Mouse (Mus musculus) hindbrain, postnatal 0 days (tissue): ENCODE data around the gene Iqcf1. TPM values are rescaled to one million over a fixed set of nuclear protein-coding genes. Genes with fewer than 3 reads are reported as not detected.

Source experiments
- ATAC-seq: fragments of 200-750 bp; cut with Nextera tagmentation; 2 replicates; pipeline ENCODE4 v1.8.0; 2017; ENCODE audit warnings: mild to moderate bottlenecking, moderate TSS enrichment, moderate library complexity
- DNase-seq: peaks from one replicate; pipeline ENCODE4 v3.0.0-alpha.2; 2015; ENCODE audit warnings: low spot score
- H3K27ac ChIP-seq: fragments of 300-500 bp; sonication (generic); 2 replicates; pipeline ENCODE4 v1.5.1; 2014; ENCODE audit warnings: mild to moderate bottlenecking
- H3K27me3 ChIP-seq: fragments of 300-500 bp; sonication (generic); 2 replicates; pipeline ENCODE4 v1.6.1; 2014; ENCODE audit warnings: low read length, mixed read lengths; ENCODE audit not compliant: insufficient read depth
- H3K36me3 ChIP-seq: fragments of 300-500 bp; sonication (generic); 2 replicates; pipeline ENCODE4 v1.6.1; 2014; ENCODE audit warnings: low read length, mixed read lengths; ENCODE audit not compliant: insufficient read depth
- H3K4me1 ChIP-seq: fragments of 300-500 bp; sonication (generic); 2 replicates; pipeline ENCODE4 v1.6.1; 2014; ENCODE audit warnings: antibody characterized with exemption, low read length, mixed read lengths; ENCODE audit not compliant: insufficient read depth
- H3K4me2 ChIP-seq: fragments of 300-500 bp; sonication (generic); 2 replicates; pipeline ENCODE4 v1.6.1; 2014; ENCODE audit warnings: low read depth, mild to moderate bottlenecking, low read length, moderate library complexity, mixed read lengths
- H3K4me3 ChIP-seq: fragments of 300-500 bp; sonication (generic); 2 replicates; pipeline ENCODE4 v1.5.1; 2014; ENCODE audit warnings: low read length
- H3K9ac ChIP-seq: fragments of 300-500 bp; sonication (generic); replicated peaks from 2 replicates; pipeline ENCODE4 v1.6.1; 2014; ENCODE audit warnings: mild to moderate bottlenecking, low read length, moderate library complexity, mixed read lengths
- H3K9me3 ChIP-seq: fragments of 300-500 bp; sonication (generic); 2 replicates; pipeline ENCODE4 v1.6.1; 2016; ENCODE audit warnings: low read length, mixed read lengths
- CTCF ChIP-seq: IDR thresholded peaks from 2 replicates; pipeline ENCODE4 v1.5.1; 2016; ENCODE audit warnings: antibody characterized with exemption, control low read depth, low read depth
- WGBS: fragments of 180-500 bp; shearing (Covaris S2); extraction: QIAGEN DNeasy Blood & Tissue Kit; methylation state at CpG from one replicate; pipeline ENCODE4 v1.1.7; 2014; 5-methylcytosine and 5-hydroxymethylcytosine counted together
- polyA plus RNA-seq: library from polyadenylated mRNA; unstranded; fragments of >200 nt; fragmentation: Nextera tagmentation; extraction: Ambion mirVana; gene quantifications from 2 replicates; pipeline ENCODE4 v1.2.1, GENCODE M21; 2015
- total RNA-seq: library from RNA; depleted of rRNA; stranded (reverse); fragments of >200 nt; gene quantifications from 2 replicates; pipeline ENCODE4 v1.2.3, GENCODE M21; 2014

Iqcf1 gene
- total and polyA plus RNA-seq, 2 experiments from 2014 or later = not detected

DNA sequence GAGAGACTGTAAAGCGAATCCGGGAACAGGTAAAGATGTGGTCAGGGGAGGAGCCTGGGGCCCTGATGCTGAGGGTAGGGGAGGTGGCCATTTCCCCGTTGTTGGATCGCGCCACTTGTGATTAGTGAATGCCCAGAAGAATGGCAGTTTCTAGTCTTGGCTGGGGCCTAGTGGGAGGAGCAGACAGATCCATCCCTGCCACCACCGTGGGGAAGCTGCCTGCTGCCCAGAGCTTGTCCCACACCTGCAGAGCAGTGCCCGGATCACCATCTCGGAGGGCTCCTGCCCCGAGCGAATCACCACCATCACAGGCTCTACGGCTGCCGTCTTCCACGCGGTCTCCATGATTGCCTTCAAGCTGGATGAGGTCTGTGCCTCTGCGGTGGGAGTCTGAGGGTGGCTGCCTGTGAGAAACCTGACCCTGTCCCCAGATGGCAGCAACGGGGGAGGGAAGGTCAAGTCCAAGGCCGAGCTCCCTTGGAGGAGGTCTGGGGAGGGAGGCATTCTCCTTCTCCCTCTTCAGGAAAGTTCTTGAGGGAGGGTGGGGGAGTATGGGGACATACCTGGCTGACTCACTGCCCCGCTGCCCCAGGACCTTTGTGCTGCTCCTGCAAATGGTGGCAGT lies 39.3 kb upstream of the Iqcf1 start:
- DNase-seq (no peak), ATAC-seq (no peak)
- no peaks in the 10 kb centered on the region for H3K27me3 ChIP-seq
- H3K36me3 ChIP-seq = peaks cover 10% of the 10 kb centered on the region
- no peak overlapping the region; the same call in 1 of the 2 replicates for H3K9ac ChIP-seq
- H3K9me3 ChIP-seq = no peaks in the 10 kb centered on the region
- no peak overlapping the region for H3K4me2 ChIP-seq
- 65% methylated on average over 18 of the region's 18 CpGs for WGBS
- no peak overlapping the region for H3K27ac ChIP-seq
- H3K4me3 ChIP-seq = no peak overlapping the region
- peaks cover 38% of the 10 kb centered on the region for H3K4me1 ChIP-seq
- no peak for TF ChIP-seq CTCF

DNA sequence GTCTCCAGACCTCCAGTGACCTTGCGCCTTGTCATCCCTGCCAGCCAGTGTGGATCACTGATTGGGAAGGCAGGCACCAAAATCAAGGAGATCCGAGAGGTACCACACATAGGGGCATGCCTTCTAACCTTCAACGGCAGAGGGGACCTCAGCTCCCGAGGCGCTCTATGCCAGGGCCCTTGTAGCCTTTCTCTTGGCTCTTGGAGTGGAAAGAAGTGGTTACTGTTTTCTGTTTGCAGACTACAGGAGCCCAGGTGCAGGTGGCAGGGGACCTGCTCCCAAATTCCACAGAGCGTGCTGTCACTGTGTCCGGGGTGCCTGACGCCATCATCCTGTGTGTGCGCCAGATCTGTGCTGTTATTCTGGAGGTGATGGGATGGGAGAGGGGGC lies 38.7 kb upstream of the Iqcf1 start:
- Histone ChIP-seq H3K9ac (no peak overlapping the region), H3K36me3 (peaks cover 10% of the 10 kb centered on the region), H3K4me1 (peaks cover 37% of the 10 kb centered on the region), H3K9me3 (no peaks in the 10 kb centered on the region), H3K4me2 (no peak overlapping the region), H3K4me3 (no peak overlapping the region), H3K27me3 (no peaks in the 10 kb centered on the region), H3K27ac (no peak overlapping the region)
- ATAC-seq = no peak
- no peak for TF ChIP-seq CTCF
- DNase-seq = no peak
- 92% methylated on average over 9 of the region's 9 CpGs for WGBS

DNA sequence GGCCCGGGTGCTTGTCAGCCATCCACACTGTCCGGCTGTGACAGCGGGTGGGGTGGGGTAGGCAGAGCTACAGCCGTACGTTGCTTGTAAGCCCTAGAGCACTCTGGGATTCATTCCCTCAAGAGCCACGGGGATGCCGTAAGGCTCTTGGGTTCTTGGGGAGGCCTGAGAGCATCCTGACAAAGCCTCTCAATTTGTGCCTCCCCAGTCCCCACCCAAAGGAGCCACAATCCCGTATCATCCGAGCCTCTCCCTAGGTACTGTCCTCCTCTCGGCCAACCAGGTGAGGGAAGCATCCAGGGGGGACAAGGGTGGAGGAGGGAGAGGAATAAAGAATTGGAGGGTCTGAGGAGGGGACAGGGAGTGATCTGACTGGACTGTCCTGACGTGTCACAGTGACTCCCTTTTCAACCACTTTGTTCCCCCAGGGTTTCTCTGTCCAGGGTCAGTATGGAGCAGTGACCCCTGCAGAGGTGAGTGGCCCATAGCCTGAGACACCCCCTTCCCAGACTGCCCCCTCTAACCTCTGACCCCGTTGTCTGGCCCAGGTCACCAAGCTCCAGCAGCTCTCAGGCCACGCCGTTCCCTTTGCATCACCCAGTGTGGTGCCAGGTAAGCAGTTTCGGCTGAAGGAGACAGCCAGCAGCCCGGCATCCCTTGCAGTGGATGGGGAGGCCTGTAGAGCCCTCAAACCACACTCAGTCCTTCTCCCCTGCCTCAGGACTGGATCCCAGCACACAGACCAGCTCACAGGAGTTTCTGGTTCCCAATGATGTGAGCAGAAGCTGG lies 37.9 kb upstream of the Iqcf1 start:
- H3K9me3 ChIP-seq = no peaks in the 10 kb centered on the region
- H3K4me1 ChIP-seq = peaks cover 31% of the 10 kb centered on the region
- no peak overlapping the region for H3K27ac ChIP-seq
- no peak overlapping the region for H3K9ac ChIP-seq
- TF ChIP-seq CTCF = no peak
- H3K27me3 ChIP-seq = no peaks in the 10 kb centered on the region
- no peak overlapping the region for H3K4me3 ChIP-seq
- DNase-seq = no peak
- no peak overlapping the region for H3K4me2 ChIP-seq
- 72% methylated on average over 16 of the region's 16 CpGs for WGBS
- ATAC-seq = no peak
- peaks cover 10% of the 10 kb centered on the region for H3K36me3 ChIP-seq

DNA sequence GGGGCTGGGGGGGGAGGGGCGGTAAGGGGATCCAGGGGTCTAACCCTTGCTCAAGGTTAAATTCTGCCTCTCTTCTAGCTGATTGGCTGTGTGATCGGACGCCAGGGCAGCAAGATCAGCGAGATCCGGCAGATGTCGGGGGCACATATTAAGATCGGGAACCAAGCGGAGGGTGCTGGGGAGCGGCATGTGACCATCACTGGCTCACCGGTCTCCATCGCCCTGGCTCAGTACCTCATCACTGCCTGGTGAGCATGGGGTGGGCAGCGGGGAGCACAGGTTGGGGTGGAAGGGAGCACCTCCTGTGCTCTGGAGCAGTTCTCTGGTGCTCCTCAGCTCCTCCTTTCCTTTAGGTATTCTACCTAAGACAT lies 37.4 kb upstream of the Iqcf1 start:
- Histone ChIP-seq H3K9ac (no peak overlapping the region), H3K36me3 (peaks cover 10% of the 10 kb centered on the region)

DNA sequence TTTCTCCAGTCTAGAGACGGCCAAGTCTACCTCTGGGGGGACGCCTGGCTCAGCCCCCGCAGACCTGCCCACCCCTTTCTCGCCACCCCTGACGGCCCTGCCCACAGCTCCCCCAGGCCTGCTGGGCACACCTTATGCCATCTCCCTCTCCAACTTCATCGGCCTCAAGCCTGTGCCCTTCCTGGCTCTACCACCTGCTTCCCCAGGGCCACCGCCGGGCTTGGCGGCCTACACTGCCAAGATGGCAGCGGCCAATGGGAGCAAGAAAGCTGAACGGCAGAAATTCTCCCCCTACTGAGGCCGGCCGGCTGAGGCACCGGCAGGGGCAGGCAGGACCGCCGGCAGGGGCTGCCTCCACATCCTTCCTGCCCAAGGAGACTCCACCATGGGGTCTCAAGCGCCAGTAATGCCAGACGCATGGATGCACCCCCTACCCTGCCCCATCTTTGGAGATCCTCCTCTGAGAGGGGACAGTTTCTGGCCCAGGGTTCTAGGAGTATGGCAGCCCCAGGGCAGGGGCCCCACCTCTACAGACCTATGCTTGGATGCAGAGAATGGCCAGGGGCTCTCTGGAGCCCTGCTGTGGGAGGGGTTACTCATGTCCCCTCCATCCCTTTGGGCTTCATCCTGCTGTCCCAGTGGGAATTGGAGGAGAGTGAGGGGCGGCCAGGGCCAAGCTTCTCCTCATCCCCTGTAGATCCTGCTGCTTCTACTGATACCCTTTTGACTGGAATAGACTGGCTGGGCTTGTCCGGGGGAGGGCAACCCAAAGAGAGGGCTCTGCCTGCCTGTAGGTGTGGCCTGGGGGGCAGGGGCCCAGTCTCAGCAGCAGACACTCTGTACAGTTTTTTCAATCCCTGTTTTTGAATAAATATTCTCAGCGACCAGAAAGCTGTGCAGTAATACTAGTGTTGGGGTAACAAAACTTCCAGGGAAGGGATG lies 36.4 kb upstream of the Iqcf1 start:
- Histone ChIP-seq H3K36me3 (peaks cover 10% of the 10 kb centered on the region), H3K9ac (no peak overlapping the region), H3K4me3 (no peak overlapping the region), H3K4me2 (no peak overlapping the region), H3K9me3 (no peaks in the 10 kb centered on the region), H3K27me3 (no peaks in the 10 kb centered on the region), H3K4me1 (peaks cover 17% of the 10 kb centered on the region), H3K27ac (peak overlapping the region; percentile 93; the same call in 1 of the 2 replicates)
- DNase-seq = peak; percentile 40
- TF ChIP-seq CTCF = no peak
- WGBS = 62% methylated on average over 21 of the region's 21 CpGs
- ATAC-seq = no peak

More for the DNA sequence above, 37.4 kb upstream of the Iqcf1 start:
- DNase-seq = no peak
- peaks cover 26% of the 10 kb centered on the region for H3K4me1 ChIP-seq
- ATAC-seq = no peak
- TF ChIP-seq CTCF = no peak
- WGBS = 85% methylated on average over 12 of the region's 12 CpGs
- no peaks in the 10 kb centered on the region for H3K27me3 ChIP-seq
- no peaks in the 10 kb centered on the region for H3K9me3 ChIP-seq
- no peak overlapping the region for H3K4me2 ChIP-seq
- no peak overlapping the region for H3K4me3 ChIP-seq
- H3K27ac ChIP-seq = no peak overlapping the region

DNA sequence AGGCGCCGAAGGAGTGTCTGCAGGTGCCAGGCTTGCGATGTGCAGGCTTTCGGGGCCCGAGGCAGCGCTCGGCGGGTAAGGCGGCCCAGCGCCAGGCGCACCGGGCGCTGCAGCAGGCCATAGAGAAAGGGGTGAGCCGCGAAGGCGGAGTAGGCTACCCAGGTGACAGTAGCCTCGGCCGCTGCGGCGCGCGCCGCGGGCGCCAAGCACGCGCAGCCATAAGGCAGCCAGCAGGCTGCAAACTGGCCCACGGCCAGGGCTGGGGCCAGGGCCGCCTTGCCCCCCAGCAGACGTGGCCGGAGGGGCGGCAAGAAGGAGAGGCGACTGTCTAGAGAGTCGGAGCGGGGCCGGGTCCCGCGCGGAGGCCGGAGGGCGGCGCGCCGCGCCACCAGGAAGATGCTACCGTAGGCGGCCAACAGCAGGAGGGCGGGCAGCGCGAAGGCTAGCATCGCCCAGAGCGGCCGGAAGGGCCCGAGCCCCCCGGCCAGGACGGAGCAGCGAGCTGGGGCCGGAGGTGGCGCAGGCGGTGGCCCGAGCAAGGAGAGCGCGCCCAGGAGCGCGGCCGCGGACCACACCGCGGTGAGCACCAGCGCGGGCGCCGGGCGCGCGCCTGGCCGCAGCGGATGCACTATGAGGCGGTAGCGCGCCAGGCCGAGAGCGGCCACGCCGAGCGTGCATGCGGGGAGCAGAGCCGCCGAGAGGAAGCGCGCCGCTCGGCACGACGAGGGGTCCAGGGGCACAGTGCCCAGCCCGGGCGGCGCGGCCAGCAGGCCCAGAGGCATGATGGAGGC lies 34.8 kb upstream of the Iqcf1 start:
- peak overlapping the region; percentile 84 for H3K9ac ChIP-seq
- no peaks in the 10 kb centered on the region for H3K9me3 ChIP-seq
- WGBS = under 1% methylated on average over 95 of the region's 99 CpGs
- ATAC-seq (peak; percentile 86), DNase-seq (peak; percentile 95)
- H3K36me3 ChIP-seq = peaks cover 9% of the 10 kb centered on the region
- TF ChIP-seq CTCF = no peak
- peak overlapping the region; percentile 94 for H3K4me2 ChIP-seq
- H3K27me3 ChIP-seq = no peaks in the 10 kb centered on the region
- peak overlapping the region; percentile 93 for H3K27ac ChIP-seq
- peak overlapping the region; percentile 50 for H3K4me3 ChIP-seq
- peaks cover 16% of the 10 kb centered on the region; the same call in 1 of the 2 replicates for H3K4me1 ChIP-seq
